Mouse (Mus musculus) heart, embryonic 15.5 days (tissue): ENCODE data around the gene Trrap. TPM values are rescaled to one million over a fixed set of nuclear protein-coding genes. Genes with fewer than 3 reads are reported as not detected.

Experiments
- ATAC-seq: fragments of 200-750 bp; cut with Nextera tagmentation; replicated peaks from 2 replicates; pipeline ENCODE4 v1.8.0; 2017; ENCODE audit warnings: low read depth, moderate TSS enrichment; ENCODE audit not compliant: insufficient number of reproducible peaks, insufficient read depth, low FRiP score
- H3K27ac ChIP-seq: fragments of 300-500 bp; sonication (generic); 2 replicates; pipeline ENCODE4 v1.5.1; 2015; ENCODE audit warnings: mild to moderate bottlenecking, inconsistent platforms
- H3K27me3 ChIP-seq: fragments of 300-500 bp; sonication (generic); 2 replicates; pipeline ENCODE4 v1.6.1; 2015; ENCODE audit warnings: inconsistent platforms
- H3K36me3 ChIP-seq: fragments of 300-500 bp; sonication (generic); 2 replicates; pipeline ENCODE4 v1.6.1; 2015; ENCODE audit warnings: mild to moderate bottlenecking, inconsistent platforms
- H3K4me1 ChIP-seq: fragments of 300-500 bp; sonication (generic); replicated peaks from 2 replicates; pipeline ENCODE4 v1.6.1; 2015; ENCODE audit warnings: inconsistent platforms
- H3K4me2 ChIP-seq: fragments of 300-500 bp; sonication (generic); 2 replicates; pipeline ENCODE4 v1.6.1; 2015; ENCODE audit warnings: inconsistent platforms, mild to moderate bottlenecking, moderate library complexity
- H3K4me3 ChIP-seq: fragments of 300-500 bp; sonication (generic); 2 replicates; pipeline ENCODE4 v1.5.1; 2015; ENCODE audit warnings: mild to moderate bottlenecking, inconsistent platforms
- H3K9ac ChIP-seq: fragments of 300-500 bp; sonication (generic); 2 replicates; pipeline ENCODE4 v1.6.1; 2015; ENCODE audit warnings: mild to moderate bottlenecking, inconsistent platforms
- H3K9me3 ChIP-seq: fragments of 300-500 bp; sonication (generic); replicated peaks from 2 replicates; pipeline ENCODE4 v1.6.1; 2016; ENCODE audit warnings: inconsistent platforms
- WGBS: fragments of 180-500 bp; shearing (Covaris S2); methylation state at CpG from one replicate; pipeline ENCODE4 v1.1.7; 2015; ENCODE audit warnings: mixed read lengths; 5-methylcytosine and 5-hydroxymethylcytosine counted together
- polyA plus RNA-seq: library from polyadenylated mRNA; unstranded; fragments of >200 nt; fragmentation: Nextera tagmentation; extraction: Ambion mirVana; gene quantifications from 2 replicates; pipeline ENCODE4 v1.2.1, GENCODE M21; 2015

The Trrap gene
- polyA plus RNA-seq, 1 experiment from 2014 or later: 41.2 TPM

GRCm38 (mm10) chr5:144786464-144786863 is 18.9 kb downstream of the Trrap start:
- Histone ChIP-seq H3K9ac (no peak overlapping the region), H3K9me3 (no peaks in the 10 kb centered on the region), H3K27ac (no peak overlapping the region), H3K4me3 (no peak overlapping the region), H3K36me3 (peaks cover 95% of the 10 kb centered on the region), H3K27me3 (no peaks in the 10 kb centered on the region), H3K4me1 (no peaks in the 10 kb centered on the region), H3K4me2 (no peak overlapping the region)
- WGBS: 95% methylated on average over 18 of the region's 18 CpGs
- no peak for ATAC-seq

GRCm38 (mm10) chr5:144793374-144793773 is 25.8 kb downstream of the Trrap start:
- no peak overlapping the region for H3K4me3 ChIP-seq
- peaks cover 99% of the 10 kb centered on the region for H3K36me3 ChIP-seq
- no peak overlapping the region for H3K27ac ChIP-seq
- H3K9ac ChIP-seq: no peak overlapping the region
- no peak for ATAC-seq
- H3K9me3 ChIP-seq: no peaks in the 10 kb centered on the region
- H3K4me1 ChIP-seq: no peaks in the 10 kb centered on the region
- H3K4me2 ChIP-seq: no peak overlapping the region
- H3K27me3 ChIP-seq: no peaks in the 10 kb centered on the region
- WGBS: 85% methylated on average over 5 of the region's 5 CpGs

DNA sequence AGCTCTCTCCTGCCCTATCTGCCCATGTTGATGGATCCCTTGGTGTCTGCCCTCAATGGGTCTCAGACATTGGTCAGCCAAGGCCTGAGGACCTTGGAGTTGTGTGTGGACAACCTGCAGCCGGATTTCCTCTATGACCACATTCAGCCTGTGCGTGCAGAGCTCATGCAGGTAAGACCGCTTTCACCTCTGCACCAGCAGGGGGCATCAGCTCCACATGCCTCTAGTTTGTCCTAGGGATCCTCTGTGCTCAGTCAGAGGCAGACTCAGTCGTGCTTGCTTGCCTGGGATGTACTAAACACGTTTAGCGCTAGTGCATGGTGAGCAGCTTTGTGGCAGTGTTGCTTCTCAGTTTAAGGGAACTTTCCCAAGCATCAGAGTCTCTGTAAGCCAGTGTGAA is 27.2 kb downstream of the Trrap start:
- Histone ChIP-seq H3K9me3 (no peaks in the 10 kb centered on the region), H3K4me3 (no peak overlapping the region), H3K4me2 (no peak overlapping the region), H3K4me1 (no peaks in the 10 kb centered on the region), H3K27ac (no peak overlapping the region), H3K27me3 (no peaks in the 10 kb centered on the region), H3K9ac (no peak overlapping the region), H3K36me3 (peaks cover 98% of the 10 kb centered on the region)
- ATAC-seq: no peak
- 72% methylated on average over 6 of the region's 6 CpGs for WGBS

DNA sequence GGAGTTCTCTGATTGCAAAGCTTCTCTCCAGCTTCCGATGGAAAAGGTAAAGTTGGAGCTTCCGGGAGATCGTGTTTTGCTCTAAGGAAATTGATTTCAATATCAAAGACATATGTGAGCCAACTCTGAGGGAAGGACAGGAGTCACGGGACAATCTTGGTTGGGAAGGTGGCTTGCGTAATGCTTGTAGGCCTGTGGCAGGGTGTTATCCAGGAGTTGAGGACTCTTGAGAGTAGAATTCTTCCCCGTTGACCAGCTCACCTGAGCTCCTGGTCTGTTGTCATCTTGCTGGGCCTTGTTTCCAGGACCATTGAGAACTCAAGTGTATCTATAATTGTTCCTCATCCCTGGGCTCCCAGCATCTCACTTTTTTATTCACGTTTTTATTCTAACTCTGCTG is 29.6 kb downstream of the Trrap start:
- 86% methylated on average over 7 of the region's 7 CpGs for WGBS
- Histone ChIP-seq H3K36me3 (peaks cover 96% of the 10 kb centered on the region), H3K27ac (no peak overlapping the region), H3K9ac (no peak overlapping the region), H3K4me3 (no peak overlapping the region), H3K4me1 (no peaks in the 10 kb centered on the region), H3K9me3 (no peaks in the 10 kb centered on the region), H3K27me3 (no peaks in the 10 kb centered on the region), H3K4me2 (no peak overlapping the region)
- no peak for ATAC-seq

DNA sequence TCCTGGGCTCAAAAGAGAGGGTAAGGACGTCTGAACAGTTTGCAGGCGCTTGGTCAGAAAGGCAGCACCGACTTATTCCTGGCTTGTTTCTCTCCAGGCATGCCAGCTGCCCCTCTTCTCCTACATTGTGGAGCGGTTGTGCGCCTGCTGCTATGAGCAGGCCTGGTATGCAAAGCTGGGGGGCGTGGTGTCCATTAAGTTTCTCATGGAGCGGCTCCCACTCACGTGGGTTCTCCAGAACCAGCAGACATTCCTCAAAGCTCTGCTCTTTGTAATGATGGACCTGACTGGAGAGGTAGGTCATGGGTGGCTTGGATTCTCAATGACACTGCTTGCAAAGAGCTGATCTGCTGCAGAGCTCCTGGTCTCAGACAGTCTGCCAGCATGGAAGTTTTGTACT is 35.5 kb downstream of the Trrap start:
- Histone ChIP-seq H3K4me3 (no peak overlapping the region), H3K27me3 (no peaks in the 10 kb centered on the region), H3K27ac (no peak overlapping the region), H3K9ac (no peak overlapping the region), H3K9me3 (no peaks in the 10 kb centered on the region), H3K4me2 (no peak overlapping the region), H3K36me3 (peaks cover 96% of the 10 kb centered on the region), H3K4me1 (peaks cover 17% of the 10 kb centered on the region)
- ATAC-seq: no peak
- 91% methylated on average over 8 of the region's 8 CpGs for WGBS

DNA sequence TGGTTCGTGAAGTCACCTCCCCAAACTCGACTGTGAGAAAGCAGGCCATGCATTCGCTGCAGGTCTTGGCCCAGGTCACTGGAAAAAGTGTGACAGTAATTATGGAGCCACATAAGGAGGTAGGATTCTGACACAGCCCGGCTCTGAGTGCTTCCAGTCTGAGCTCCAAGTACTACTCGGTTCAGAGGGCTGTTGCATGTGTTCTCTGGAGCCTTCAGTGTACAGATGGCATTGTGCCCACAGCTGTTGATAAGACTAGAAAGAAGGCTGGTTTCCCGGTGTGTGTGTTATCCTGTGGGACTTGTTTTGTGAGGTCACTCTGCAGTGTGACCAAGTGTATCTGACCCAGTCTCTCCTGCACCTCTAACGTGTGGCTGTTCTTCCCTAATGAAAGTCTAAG is 36.6 kb downstream of the Trrap start:
- peaks cover 17% of the 10 kb centered on the region for H3K4me1 ChIP-seq
- H3K4me3 ChIP-seq: no peak overlapping the region
- no peak overlapping the region for H3K4me2 ChIP-seq
- peaks cover 98% of the 10 kb centered on the region for H3K36me3 ChIP-seq
- no peak overlapping the region for H3K27ac ChIP-seq
- H3K27me3 ChIP-seq: no peaks in the 10 kb centered on the region
- no peaks in the 10 kb centered on the region for H3K9me3 ChIP-seq
- no peak overlapping the region for H3K9ac ChIP-seq
- ATAC-seq: no peak
- 53% methylated on average over 7 of the region's 7 CpGs for WGBS

DNA sequence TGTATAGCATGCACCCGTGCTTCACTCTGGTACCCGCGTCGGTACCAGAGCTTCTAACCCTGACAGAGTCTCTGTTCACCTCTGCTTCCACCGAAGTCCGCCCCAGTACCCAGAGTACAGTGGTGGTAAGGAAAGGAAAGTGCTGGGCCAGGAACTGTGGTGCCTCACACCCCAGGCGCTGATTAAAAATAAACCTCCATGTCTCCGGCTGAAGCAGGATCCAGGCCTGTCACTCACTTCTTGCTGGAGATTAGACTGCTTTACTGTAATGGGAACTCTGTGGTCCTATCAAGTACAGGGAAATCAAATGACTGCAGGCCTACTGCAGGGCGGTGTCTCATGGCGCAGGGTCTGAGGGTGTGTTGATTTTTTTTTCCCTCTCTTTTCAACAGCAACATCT is 39.4 kb downstream of the Trrap start:
- H3K27ac ChIP-seq: peak overlapping the region; percentile 69
- peaks cover 99% of the 10 kb centered on the region for H3K36me3 ChIP-seq
- H3K4me2 ChIP-seq: no peak overlapping the region
- WGBS: 71% methylated on average over 10 of the region's 10 CpGs
- no peak overlapping the region for H3K4me3 ChIP-seq
- peak; percentile 63 for ATAC-seq
- no peaks in the 10 kb centered on the region for H3K9me3 ChIP-seq
- no peak overlapping the region for H3K9ac ChIP-seq
- H3K4me1 ChIP-seq: peaks cover 17% of the 10 kb centered on the region
- H3K27me3 ChIP-seq: no peaks in the 10 kb centered on the region

DNA sequence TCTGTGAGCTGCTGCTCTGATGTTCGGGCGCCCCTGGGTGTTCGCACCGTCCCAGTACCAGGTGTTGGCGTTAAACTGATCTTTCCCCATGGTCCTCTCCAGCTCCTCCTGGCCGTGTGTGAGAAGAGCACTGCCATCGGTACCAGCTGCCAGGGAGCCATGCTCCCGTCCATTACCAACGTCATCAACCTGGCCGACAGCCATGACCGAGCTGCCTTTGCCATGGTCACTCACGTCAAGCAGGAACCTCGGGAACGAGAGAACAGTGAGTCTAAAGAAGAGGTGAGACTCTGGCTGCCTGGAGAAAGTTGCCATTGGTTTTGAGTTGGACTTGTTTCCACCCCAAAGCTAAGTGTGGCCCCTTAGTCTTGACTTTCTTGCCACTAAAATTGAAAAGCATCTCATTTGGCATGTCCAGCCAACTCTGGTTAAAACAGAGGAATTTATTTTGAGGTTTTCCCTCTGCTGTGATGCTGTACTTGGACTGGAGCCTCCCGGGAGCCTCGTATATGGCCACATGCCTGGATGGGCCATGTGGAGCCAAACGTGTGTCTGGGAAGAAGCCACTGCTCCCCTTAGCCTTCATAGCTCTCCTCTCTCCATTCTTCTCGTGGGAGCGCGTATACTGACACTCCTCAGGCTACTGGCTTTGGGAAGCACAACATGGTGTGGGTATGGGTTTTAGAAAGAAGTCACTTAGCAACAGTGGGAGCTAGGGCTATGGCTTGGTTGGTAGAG is 61.0 kb downstream of the Trrap start:
- Histone ChIP-seq H3K9me3 (no peaks in the 10 kb centered on the region), H3K27me3 (no peaks in the 10 kb centered on the region), H3K4me1 (no peaks in the 10 kb centered on the region), H3K9ac (no peak overlapping the region), H3K4me2 (no peak overlapping the region), H3K4me3 (no peak overlapping the region), H3K36me3 (peaks cover 99% of the 10 kb centered on the region), H3K27ac (no peak overlapping the region)
- WGBS: 90% methylated on average over 20 of the region's 20 CpGs
- ATAC-seq: no peak

GRCm38 (mm10) chr5:144829631-144830030 is 62.1 kb downstream of the Trrap start:
- H3K4me1 ChIP-seq: no peaks in the 10 kb centered on the region
- no peak overlapping the region for H3K9ac ChIP-seq
- H3K36me3 ChIP-seq: peaks cover 99% of the 10 kb centered on the region
- H3K4me3 ChIP-seq: no peak overlapping the region
- WGBS: 70% methylated on average over 4 of the region's 4 CpGs
- no peaks in the 10 kb centered on the region for H3K9me3 ChIP-seq
- H3K4me2 ChIP-seq: no peak overlapping the region
- H3K27ac ChIP-seq: no peak overlapping the region
- no peaks in the 10 kb centered on the region for H3K27me3 ChIP-seq
- no peak for ATAC-seq

DNA sequence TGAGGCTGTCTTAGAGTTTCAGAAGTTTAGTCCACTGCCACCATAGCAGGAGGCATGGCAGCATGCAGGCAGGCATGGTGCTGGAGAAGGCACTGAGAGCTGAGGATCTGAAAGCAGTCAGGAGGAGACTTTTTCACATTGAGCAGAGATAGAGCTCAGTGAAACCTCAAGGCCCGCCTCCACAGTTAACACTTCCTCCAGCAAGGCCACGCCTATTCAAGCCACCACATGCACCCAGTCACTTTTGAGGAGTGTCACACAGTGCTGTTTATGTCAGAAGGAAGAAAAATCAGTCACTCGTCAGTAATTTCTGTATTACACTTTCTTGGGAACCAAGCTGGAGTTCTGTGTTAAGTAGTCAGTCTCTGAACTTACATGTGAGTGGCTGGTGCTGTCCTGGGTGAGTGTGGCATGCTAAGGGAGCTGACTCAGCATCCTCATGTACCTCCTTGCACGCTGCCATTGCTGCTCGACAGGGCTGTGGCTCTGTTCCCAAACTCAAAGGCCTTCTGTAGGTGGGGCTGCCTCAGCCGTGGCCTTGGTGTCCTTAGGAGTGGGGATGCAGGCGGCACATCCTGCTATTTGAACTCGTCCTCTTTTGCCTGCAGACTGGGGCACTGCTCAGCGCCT is 64.4 kb downstream of the Trrap start:
- ATAC-seq: no peak

GRCm38 (mm10) chr5:144836100-144836499 is 68.6 kb downstream of the Trrap start:
- ATAC-seq: no peak
- Histone ChIP-seq H3K9me3 (no peaks in the 10 kb centered on the region), H3K27ac (no peak overlapping the region), H3K36me3 (peaks cover 99% of the 10 kb centered on the region), H3K4me2 (no peak overlapping the region), H3K4me3 (no peak overlapping the region), H3K9ac (no peak overlapping the region), H3K27me3 (no peaks in the 10 kb centered on the region), H3K4me1 (no peaks in the 10 kb centered on the region)
- 91% methylated on average over 3 of the region's 3 CpGs for WGBS

More for the DNA sequence above, 64.4 kb downstream of the Trrap start:
- Histone ChIP-seq H3K4me2 (no peak overlapping the region), H3K27ac (no peak overlapping the region), H3K4me1 (no peaks in the 10 kb centered on the region), H3K36me3 (peaks cover 98% of the 10 kb centered on the region), H3K9ac (no peak overlapping the region), H3K9me3 (no peaks in the 10 kb centered on the region), H3K4me3 (no peak overlapping the region), H3K27me3 (no peaks in the 10 kb centered on the region)
- WGBS: 83% methylated on average over 9 of the region's 9 CpGs

GRCm38 (mm10) chr5:144845352-144845751 is 77.8 kb downstream of the Trrap start:
- Histone ChIP-seq H3K4me2 (no peak overlapping the region), H3K27me3 (no peaks in the 10 kb centered on the region), H3K9ac (no peak overlapping the region), H3K27ac (no peak overlapping the region), H3K36me3 (peaks cover 100% of the 10 kb centered on the region), H3K9me3 (no peaks in the 10 kb centered on the region), H3K4me1 (no peaks in the 10 kb centered on the region), H3K4me3 (no peak overlapping the region)
- ATAC-seq: no peak
- 95% methylated on average over 20 of the region's 20 CpGs for WGBS
